Mouse (Mus musculus) liver, embryonic 12.5 days (tissue): ENCODE measurements around the gene Snx15. TPM values are rescaled to one million over a fixed set of nuclear protein-coding genes. Genes with fewer than 3 reads are reported as not detected.

Experiments used
- ATAC-seq: fragments of 200-750 bp; cut with Nextera tagmentation; 2 replicates; pipeline ENCODE4 v1.8.0; 2017; ENCODE audit warnings: moderate number of reproducible peaks, mild to moderate bottlenecking, moderate library complexity
- H3K27ac ChIP-seq: fragments of 300-500 bp; sonication (generic); 2 replicates; pipeline ENCODE4 v1.5.1; 2016; ENCODE audit warnings: mild to moderate bottlenecking
- H3K27me3 ChIP-seq: fragments of 300-500 bp; sonication (generic); replicated peaks from 2 replicates; pipeline ENCODE4 v1.6.1; 2016; ENCODE audit warnings: mild to moderate bottlenecking, moderate library complexity
- H3K36me3 ChIP-seq: fragments of 300-500 bp; sonication (generic); 2 replicates; pipeline ENCODE4 v1.6.1; 2016; ENCODE audit warnings: mild to moderate bottlenecking, moderate library complexity
- H3K4me1 ChIP-seq: fragments of 300-500 bp; sonication (generic); 2 replicates; pipeline ENCODE4 v1.6.1; 2016
- H3K4me2 ChIP-seq: fragments of 300-500 bp; sonication (generic); 2 replicates; pipeline ENCODE4 v1.6.1; 2016; ENCODE audit warnings: mild to moderate bottlenecking, moderate library complexity
- H3K4me3 ChIP-seq: fragments of 300-500 bp; sonication (generic); 2 replicates; pipeline ENCODE4 v1.5.1; 2016; ENCODE audit warnings: mild to moderate bottlenecking, moderate library complexity
- H3K9ac ChIP-seq: fragments of 300-500 bp; sonication (generic); 2 replicates; pipeline ENCODE4 v1.6.1; 2016; ENCODE audit warnings: mild to moderate bottlenecking, moderate library complexity
- H3K9me3 ChIP-seq: fragments of 300-500 bp; sonication (generic); replicated peaks from 2 replicates; pipeline ENCODE4 v1.6.1; 2016; ENCODE audit warnings: mild to moderate bottlenecking, moderate library complexity
- WGBS: fragments of 180-500 bp; shearing (Covaris S2); methylation state at CpG from one replicate; pipeline ENCODE4 v1.1.7; 2016; ENCODE audit not compliant: insufficient replicate concordance; 5-methylcytosine and 5-hydroxymethylcytosine counted together
- polyA plus RNA-seq: library from polyadenylated mRNA; unstranded; fragments of >200 nt; fragmentation: Nextera tagmentation; extraction: Ambion mirVana; gene quantifications from 2 replicates; pipeline ENCODE4 v1.2.1, GENCODE M21; 2016

Snx15 gene
- polyA plus RNA-seq = 41.7 and 44.7 TPM in 2 replicates

DNA sequence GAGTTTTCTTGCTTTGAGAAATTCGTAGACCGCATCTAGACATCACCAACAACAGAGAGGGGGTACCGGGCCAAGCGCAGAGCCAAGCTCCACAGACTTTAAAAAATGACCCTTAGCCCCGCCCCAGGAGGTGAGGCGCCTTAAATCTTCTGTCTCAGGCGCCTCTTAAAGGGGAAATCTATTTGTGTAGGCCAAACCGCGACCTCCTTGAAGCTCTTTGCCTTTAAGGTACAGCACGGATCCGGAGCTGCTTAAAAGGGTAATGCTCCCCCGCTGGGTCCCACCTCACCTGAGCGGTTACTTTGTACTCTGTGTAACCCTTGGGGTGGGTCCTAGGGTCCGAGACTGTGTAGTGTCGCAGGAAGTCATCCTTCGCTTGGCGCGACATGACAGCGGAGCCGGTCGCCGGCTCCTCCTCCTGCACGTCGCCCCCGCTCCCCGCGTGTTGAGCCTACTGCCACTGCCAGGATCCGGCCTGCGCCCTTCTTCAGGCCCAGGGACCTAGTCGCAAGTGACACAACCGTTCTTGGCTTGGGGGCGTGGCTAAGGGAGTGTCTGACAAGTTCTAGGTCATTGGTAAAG is at the start of gene Snx15:
Gene Snx15, minus strand, starts transcription at position 545 of the 582 bp plus-strand sequence.
- Histone ChIP-seq H3K27ac (peak within 1 kb of the TSS; percentile 99), H3K9ac (peak within 1 kb of the TSS; percentile 81), H3K9me3 (no peaks in the 10 kb centered on the region), H3K4me2 (peak within 1 kb of the TSS; percentile 80), H3K27me3 (no peaks in the 10 kb centered on the region), H3K4me1 (peaks cover 62% of the 10 kb centered on the region), H3K4me3 (peak within 1 kb of the TSS; percentile 68), H3K36me3 (peaks cover 16% of the 10 kb centered on the region)
- ATAC-seq = peak; percentile 83
- under 1% methylated on average over 32 of the region's 32 CpGs for whole genome bisulfite sequencing

DNA sequence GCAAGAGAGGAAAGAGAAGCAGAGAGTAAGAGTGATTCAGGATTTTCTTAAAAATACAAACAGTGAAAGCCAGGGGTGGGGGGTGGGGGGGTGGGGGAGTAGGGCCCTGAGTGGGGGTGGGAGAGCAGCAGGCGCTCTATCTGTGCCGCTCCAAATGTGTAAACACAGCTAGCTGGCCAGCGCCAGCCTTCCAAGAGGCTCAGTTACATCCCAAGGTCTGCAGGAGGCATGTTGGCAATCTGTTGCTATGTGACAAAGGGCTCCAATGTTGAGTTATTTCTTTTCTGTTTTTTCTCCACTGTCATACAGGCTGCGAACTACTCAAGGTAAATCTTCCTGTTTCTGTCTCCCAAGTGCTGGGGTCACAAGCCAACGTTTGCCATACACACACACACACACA is 46.7 kb upstream of the Snx15 start:
- Histone ChIP-seq H3K4me3 (no peak overlapping the region), H3K27ac (no peak overlapping the region), H3K9ac (no peak overlapping the region), H3K36me3 (no peaks in the 10 kb centered on the region), H3K4me2 (no peak overlapping the region), H3K4me1 (no peaks in the 10 kb centered on the region), H3K9me3 (no peaks in the 10 kb centered on the region), H3K27me3 (peaks cover 5% of the 10 kb centered on the region)
- WGBS = 31% methylated on average over 5 of the region's 5 CpGs
- ATAC-seq = no peak

DNA sequence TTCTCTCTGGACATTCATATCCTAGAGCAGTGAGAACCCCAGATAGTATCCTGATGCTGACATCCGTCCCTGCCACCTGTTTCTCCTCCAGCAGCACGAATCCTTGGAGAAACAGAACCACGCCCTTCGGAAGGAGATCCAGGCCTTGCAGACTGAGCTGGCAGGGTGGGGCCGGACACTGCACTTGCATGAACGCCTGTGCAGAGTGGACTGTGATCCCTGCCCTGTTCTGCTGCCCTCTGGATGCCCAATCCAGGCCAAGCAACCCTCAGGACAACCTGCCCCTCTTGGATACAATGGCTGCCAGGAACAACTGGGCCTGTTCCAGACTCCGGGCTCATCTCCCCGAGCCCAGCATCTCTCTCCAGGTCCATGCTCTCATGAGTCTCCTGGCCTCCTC is 43.1 kb upstream of the Snx15 start:
- ATAC-seq = no peak
- Histone ChIP-seq H3K9ac (no peak overlapping the region), H3K4me1 (no peaks in the 10 kb centered on the region), H3K27me3 (peaks cover 5% of the 10 kb centered on the region), H3K4me2 (no peak overlapping the region), H3K9me3 (no peaks in the 10 kb centered on the region), H3K36me3 (no peaks in the 10 kb centered on the region), H3K4me3 (no peak overlapping the region), H3K27ac (no peak overlapping the region)
- 57% methylated on average over 8 of the region's 8 CpGs for WGBS

DNA sequence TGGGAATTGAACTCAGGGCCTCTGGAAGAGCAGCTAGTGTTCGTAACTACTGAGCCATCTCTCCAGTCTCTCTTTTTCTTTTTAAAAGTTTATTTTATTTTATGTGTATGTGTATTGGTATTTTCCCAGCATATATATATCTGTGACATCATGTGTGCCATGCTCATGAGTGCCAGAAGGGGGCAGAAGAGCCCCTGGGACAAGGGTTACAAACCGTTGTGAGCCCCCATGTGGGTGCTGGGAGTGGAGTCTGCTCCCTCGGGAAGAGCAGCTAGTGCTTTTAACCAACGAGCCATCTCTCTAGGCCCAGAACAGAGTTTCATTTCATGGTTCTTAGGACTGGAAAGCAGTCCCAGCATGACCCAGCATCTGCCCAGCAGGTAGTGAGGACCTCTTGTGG is 38.6 kb upstream of the Snx15 start:
- no peak overlapping the region for H3K9ac ChIP-seq
- peaks cover 12% of the 10 kb centered on the region for H3K4me1 ChIP-seq
- H3K36me3 ChIP-seq = no peaks in the 10 kb centered on the region
- H3K27ac ChIP-seq = no peak overlapping the region
- no peaks in the 10 kb centered on the region for H3K9me3 ChIP-seq
- H3K27me3 ChIP-seq = peaks cover 9% of the 10 kb centered on the region
- 46% methylated on average over 4 of the region's 4 CpGs for WGBS
- H3K4me3 ChIP-seq = no peak overlapping the region
- ATAC-seq = no peak
- H3K4me2 ChIP-seq = no peak overlapping the region

DNA sequence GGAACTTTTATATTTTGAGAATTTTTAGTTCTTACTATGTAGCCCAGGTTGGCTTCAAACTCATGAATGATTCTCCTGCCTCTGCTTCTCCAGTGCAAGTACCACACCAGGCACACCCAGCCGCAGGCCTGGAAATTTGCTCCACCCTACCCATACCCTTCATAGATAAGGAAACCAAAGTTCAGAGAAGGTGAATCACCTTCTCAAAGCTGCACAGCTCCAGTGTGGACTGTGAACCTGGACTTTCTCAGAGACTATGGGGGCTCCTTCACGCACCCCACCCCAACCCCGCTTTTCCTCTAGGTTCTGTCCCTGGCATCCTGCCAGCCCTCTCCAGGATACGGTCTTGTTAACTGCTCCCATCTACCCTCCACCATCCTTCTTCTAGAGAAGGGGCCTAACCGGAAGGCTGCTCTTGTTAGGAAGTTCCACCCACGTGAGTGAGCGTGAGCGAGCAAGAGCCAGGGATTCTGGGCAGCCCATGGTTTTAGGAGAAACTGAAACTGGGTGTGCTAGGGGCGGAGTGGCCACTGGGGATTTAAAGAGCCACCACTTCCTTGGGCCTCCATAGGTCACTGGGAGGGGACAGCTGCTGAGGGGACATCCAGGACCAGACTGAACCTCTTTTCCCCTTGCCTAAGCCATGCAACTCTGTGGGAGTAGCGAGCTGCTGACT is 35.9 kb upstream of the Snx15 start:
- Histone ChIP-seq H3K4me2 (no peak overlapping the region), H3K4me3 (no peak overlapping the region), H3K27ac (no peak overlapping the region), H3K4me1 (peaks cover 12% of the 10 kb centered on the region), H3K9me3 (no peaks in the 10 kb centered on the region), H3K36me3 (no peaks in the 10 kb centered on the region), H3K9ac (no peak overlapping the region), H3K27me3 (peaks cover 13% of the 10 kb centered on the region)
- ATAC-seq = no peak
- WGBS = 52% methylated on average over 10 of the region's 10 CpGs

DNA sequence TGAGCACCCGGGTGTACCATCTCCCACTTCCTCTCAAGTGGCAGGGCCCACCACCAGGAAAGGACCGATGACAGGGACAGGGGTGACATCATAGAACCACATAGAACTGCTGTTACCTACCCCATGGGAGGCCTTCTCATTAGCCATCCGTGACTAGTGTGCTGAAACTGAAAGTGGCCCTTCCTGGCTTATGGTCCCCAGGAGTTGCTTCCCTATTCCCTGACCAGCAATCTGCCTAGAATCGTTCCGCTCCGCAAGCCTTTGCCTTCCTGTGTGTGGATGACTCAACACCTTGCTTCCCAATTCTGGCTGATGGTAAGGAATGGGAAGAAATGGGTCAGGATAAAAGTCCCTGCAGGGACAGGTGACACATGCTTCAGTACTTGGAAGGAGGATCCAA is 29.1 kb upstream of the Snx15 start:
- H3K4me2 ChIP-seq = no peak overlapping the region
- H3K27me3 ChIP-seq = peaks cover 31% of the 10 kb centered on the region
- H3K36me3 ChIP-seq = no peaks in the 10 kb centered on the region
- no peak overlapping the region for H3K4me3 ChIP-seq
- no peaks in the 10 kb centered on the region for H3K9me3 ChIP-seq
- peaks cover 11% of the 10 kb centered on the region for H3K4me1 ChIP-seq
- ATAC-seq = no peak
- WGBS = 37% methylated on average over 6 of the region's 6 CpGs
- no peak overlapping the region for H3K9ac ChIP-seq
- H3K27ac ChIP-seq = no peak overlapping the region

DNA sequence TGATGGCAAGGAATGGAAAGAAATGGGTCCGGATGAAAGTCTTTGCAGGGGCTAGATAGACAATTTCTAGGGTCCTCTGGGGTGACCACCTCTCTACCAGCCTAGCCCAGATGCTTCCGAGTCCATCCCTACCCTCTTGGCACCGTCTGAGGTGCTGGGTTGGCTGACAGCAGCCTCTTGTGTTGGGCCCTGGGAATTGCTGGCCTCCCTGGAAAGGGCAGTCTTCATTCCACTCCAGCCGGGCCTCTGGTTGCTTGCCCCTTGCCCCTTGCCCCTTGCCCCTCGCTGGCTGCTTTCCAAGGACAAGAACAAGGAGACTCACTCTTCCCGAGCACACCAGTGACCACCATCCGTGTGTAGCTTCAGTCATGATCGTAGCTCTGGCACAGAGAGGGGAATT is 28.3 kb upstream of the Snx15 start:
- WGBS = 62% methylated on average over 8 of the region's 8 CpGs
- no peak overlapping the region for H3K4me2 ChIP-seq
- H3K27me3 ChIP-seq = peaks cover 32% of the 10 kb centered on the region
- no peak overlapping the region for H3K9ac ChIP-seq
- ATAC-seq = no peak
- no peak overlapping the region for H3K4me3 ChIP-seq
- H3K36me3 ChIP-seq = no peaks in the 10 kb centered on the region
- peaks cover 11% of the 10 kb centered on the region for H3K4me1 ChIP-seq
- no peak overlapping the region for H3K27ac ChIP-seq
- H3K9me3 ChIP-seq = no peaks in the 10 kb centered on the region

DNA sequence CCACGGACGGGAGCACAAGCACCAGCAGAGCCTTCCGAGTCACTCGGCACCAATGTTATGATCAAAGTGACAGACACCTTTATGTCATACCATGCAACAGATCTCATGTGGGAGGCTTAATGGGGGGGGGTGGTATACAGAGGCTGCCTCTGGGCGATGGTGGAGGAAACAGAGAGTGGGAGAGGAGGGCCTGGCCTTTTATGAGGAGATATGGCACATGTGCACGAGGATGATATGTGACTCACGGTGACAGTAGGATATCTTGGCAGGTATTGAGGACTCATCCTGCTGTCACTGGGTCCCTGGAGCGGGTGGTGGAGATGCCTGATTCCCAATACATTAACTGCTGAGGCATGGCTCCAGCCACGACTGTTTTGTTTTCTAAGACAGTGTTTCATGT is 27.1 kb upstream of the Snx15 start:
- WGBS = 55% methylated on average over 9 of the region's 9 CpGs
- H3K4me3 ChIP-seq = no peak overlapping the region
- peak; percentile 69 for ATAC-seq
- H3K4me2 ChIP-seq = no peak overlapping the region
- peaks cover 35% of the 10 kb centered on the region for H3K27me3 ChIP-seq
- no peak overlapping the region for H3K27ac ChIP-seq
- peaks cover 11% of the 10 kb centered on the region for H3K4me1 ChIP-seq
- no peaks in the 10 kb centered on the region for H3K9me3 ChIP-seq
- no peak overlapping the region for H3K9ac ChIP-seq
- no peaks in the 10 kb centered on the region for H3K36me3 ChIP-seq

DNA sequence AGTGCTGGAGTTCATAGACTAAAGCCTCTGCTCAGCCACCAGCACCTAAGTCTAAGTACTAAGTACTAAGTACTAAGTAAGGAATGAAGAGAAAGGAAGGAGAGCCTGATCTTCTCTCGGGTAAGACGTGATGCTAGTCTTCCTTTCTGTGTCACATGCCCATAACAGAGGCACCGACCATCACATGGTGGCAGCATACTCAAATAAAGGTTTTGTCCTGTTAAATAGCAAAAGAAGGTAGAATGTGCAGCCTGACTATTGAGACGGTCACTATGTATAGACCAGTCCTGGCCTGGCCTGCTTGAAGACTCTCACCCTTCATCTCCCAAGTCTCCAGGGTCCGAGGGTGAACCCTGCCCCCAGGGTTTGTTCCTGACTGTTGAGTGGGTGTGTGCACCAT is 16.7 kb upstream of the Snx15 start:
- H3K4me3 ChIP-seq = no peak overlapping the region
- 62% methylated on average over 5 of the region's 5 CpGs for WGBS
- H3K27me3 ChIP-seq = peaks cover 8% of the 10 kb centered on the region
- no peak overlapping the region for H3K27ac ChIP-seq
- H3K9me3 ChIP-seq = no peaks in the 10 kb centered on the region
- H3K36me3 ChIP-seq = no peaks in the 10 kb centered on the region
- H3K4me2 ChIP-seq = no peak overlapping the region
- H3K9ac ChIP-seq = no peak overlapping the region
- no peak for ATAC-seq
- H3K4me1 ChIP-seq = peaks cover 13% of the 10 kb centered on the region

DNA sequence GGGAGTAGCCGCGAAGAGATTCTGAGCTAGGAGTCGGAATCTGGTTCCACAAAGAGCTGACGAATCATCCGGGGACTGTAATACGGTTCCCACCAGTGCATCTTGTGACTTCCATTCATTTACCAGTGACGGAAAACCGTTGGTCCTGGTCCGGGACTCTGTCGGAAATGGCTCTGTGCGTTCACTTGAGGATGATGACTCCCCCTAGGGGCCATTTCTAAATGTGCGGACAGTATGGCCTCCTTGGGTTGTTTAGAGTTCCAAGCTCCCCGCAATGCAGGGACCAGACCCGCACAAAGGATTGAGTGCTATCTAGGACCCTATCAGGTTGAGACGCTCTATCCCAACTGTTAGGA is 13.3 kb upstream of the Snx15 start, which contains the start of gene Arl2:
Gene Arl2, minus strand, starts transcription at position 155 of the 356 bp plus-strand sequence.
- 1% methylated on average over 15 of the region's 15 CpGs for WGBS
- peak; percentile 78 for ATAC-seq

DNA sequence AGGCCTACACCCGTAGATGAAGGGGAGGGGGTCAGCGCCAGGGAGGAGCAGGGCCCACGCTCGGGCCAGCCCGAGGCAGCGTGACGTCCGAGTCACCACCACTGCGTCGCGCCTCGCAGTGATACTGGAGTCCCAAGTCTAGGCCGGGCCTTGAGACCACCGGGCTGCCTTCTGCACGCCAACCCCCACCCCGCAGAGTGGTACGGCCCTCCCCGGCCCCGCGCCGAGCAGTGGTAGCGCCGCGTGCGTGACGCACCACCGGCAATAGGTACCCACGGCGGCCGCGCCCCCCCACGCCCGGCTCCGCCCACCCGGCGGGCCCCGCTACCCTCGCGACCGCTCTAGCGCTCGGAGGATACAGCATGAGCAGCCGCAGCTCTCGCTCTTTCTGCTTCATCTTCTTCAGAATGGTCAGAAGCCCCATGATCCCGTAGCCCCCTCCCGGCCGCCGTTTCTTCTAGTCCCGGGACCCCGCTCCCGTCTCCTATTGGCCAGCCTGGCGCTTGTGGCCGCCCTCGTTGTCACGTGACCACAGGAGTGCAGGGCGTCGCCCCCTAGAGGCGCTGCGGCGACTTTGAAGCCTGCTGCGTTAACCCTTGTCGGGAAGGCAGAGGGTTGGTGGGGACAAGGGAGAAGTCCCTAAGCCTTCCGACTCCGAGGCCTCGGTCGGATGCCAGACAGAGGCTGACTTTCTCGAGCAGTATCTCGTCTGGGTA is 12.7 kb upstream of the Snx15 start, which contains the start of gene Batf2:
Gene Batf2, plus strand, starts transcription at position 306 of the 716 bp plus-strand sequence.
- Histone ChIP-seq H3K4me2 (peak within 1 kb of the TSS; percentile 95), H3K4me1 (peaks cover 30% of the 10 kb centered on the region), H3K27me3 (peaks cover 6% of the 10 kb centered on the region; the same call in 1 of the 2 replicates), H3K9ac (peak within 1 kb of the TSS; percentile 85), H3K27ac (peak within 1 kb of the TSS; percentile 97), H3K9me3 (no peaks in the 10 kb centered on the region), H3K4me3 (peak within 1 kb of the TSS; percentile 75), H3K36me3 (peaks cover 23% of the 10 kb centered on the region)
- ATAC-seq = peak; percentile 90
- WGBS = 2% methylated on average over 67 of the region's 68 CpGs

More for the DNA sequence above, 13.3 kb upstream of the Snx15 start, which contains the start of gene Arl2:
- Histone ChIP-seq H3K4me1 (peaks cover 30% of the 10 kb centered on the region), H3K9me3 (no peaks in the 10 kb centered on the region), H3K27me3 (peaks cover 6% of the 10 kb centered on the region; the same call in 1 of the 2 replicates), H3K4me2 (peak within 1 kb of the TSS; percentile 95), H3K27ac (peak within 1 kb of the TSS; percentile 97), H3K36me3 (peaks cover 17% of the 10 kb centered on the region), H3K4me3 (peak within 1 kb of the TSS; percentile 75), H3K9ac (peak within 1 kb of the TSS; percentile 85)

DNA sequence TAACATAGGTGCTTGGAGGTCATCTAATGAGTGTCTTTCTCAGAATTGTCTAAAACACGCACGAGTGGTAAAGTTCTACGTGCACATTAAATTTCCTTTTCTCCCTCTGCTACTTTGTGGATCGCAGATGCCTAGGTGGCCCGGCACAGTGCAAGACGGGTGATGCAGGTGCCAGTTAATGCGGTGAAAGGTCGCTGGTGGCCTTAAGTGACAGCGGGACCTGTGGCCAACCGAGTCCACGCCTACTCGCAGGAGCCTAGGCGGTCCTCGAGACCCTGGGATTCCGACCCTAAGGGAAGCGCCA is 12.2 kb upstream of the Snx15 start:
- H3K4me1 ChIP-seq = peaks cover 30% of the 10 kb centered on the region
- H3K27ac ChIP-seq = peak overlapping the region; percentile 97
- H3K4me3 ChIP-seq = peak overlapping the region; percentile 75
- peak overlapping the region; percentile 85 for H3K9ac ChIP-seq
- H3K27me3 ChIP-seq = peaks cover 6% of the 10 kb centered on the region; the same call in 1 of the 2 replicates
- H3K36me3 ChIP-seq = peaks cover 28% of the 10 kb centered on the region
- no peaks in the 10 kb centered on the region for H3K9me3 ChIP-seq
- peak overlapping the region; percentile 95 for H3K4me2 ChIP-seq
- no peak for ATAC-seq
- WGBS = 7% methylated on average over 16 of the region's 16 CpGs
